ENCODE assay signal across 8 mouse cellular contexts in genomic region chr4:138272011-138272997, GRCm38 (mm10). TPM values are rescaled to one million over a fixed set of nuclear protein-coding genes. Genes with fewer than 3 reads are reported as not detected.
DNase-seq lines count a peak whose midpoint lies in the region; ATAC-seq and TF ChIP-seq lines count a peak whose summit lies in the region.

No protein-coding gene starts in this region.

- TF ChIP-seq CTCF in liver, postnatal 0 days (IDR thresholded peaks at IDR 0.05; ENCODE audit: low read depth): no peak

- WGBS in limb, embryonic 14.5 days: 65% methylated on average over 14 of the region's 14 CpGs
- 70% methylated on average over 14 of the region's 14 CpGs for WGBS in liver, postnatal 0 days (ENCODE audit: insufficient replicate concordance)

- H3K27me3 ChIP-seq in limb, embryonic 14.5 days (ENCODE audit: control insufficient read depth, insufficient read depth, low read length): no peaks in the 10 kb centered on the region
- no peaks in the 10 kb centered on the region for H3K27me3 ChIP-seq in liver, postnatal 0 days (ENCODE audit: insufficient read depth, low read length)

- no peak for TF ChIP-seq POLR2A in limb, embryonic 14.5 days (IDR thresholded peaks at IDR 0.05; ENCODE audit: borderline replicate concordance, extremely low read depth, insufficient read depth, insufficient read length)

- no peak overlapping the region for H3K27ac ChIP-seq in limb, embryonic 14.5 days (replicated peaks; ENCODE audit: low read depth, low read length)
- H3K27ac ChIP-seq in liver, postnatal 0 days (ENCODE audit: low read depth): no peak overlapping the region

- H3K9ac ChIP-seq in limb, embryonic 14.5 days (ENCODE audit: low read depth, low read length, severe bottlenecking): no peak overlapping the region
- H3K9ac ChIP-seq in liver, postnatal 0 days (replicated peaks): no peak overlapping the region

- peak; percentile 52 for ATAC-seq in limb, embryonic 14.5 days (ENCODE audit: low FRiP score, low read depth)
- no peak for ATAC-seq in liver, postnatal 0 days
- no peak for ATAC-seq in activated CD4-positive, CD25-positive, alpha-beta regulatory T cell, adult 4 months

- H3K9me3 ChIP-seq in limb, embryonic 14.5 days (ENCODE audit: control insufficient read depth, low read length): no peaks in the 10 kb centered on the region
- no peaks in the 10 kb centered on the region for H3K9me3 ChIP-seq in liver, postnatal 0 days (ENCODE audit: low read length)

- peak; percentile 24 for DNase-seq in gastrocnemius, adult 18-20 months (ENCODE audit: low spot score)
- no peak for DNase-seq in gastrocnemius, postnatal 10 days
- peak; percentile 60 for DNase-seq in urinary bladder, postnatal 14 days (ENCODE audit: low spot score)
- no peak for DNase-seq in urinary bladder, postnatal 10 days (ENCODE audit: low spot score)
- DNase-seq in limb, embryonic 14.5 days (ENCODE audit: low spot score): peak; percentile 88
- peak; percentile 89 for DNase-seq in telencephalon, adult 2 months (ENCODE audit: low read depth, low spot score)
- DNase-seq in liver, postnatal 0 days: no peak

- no peaks in the 10 kb centered on the region for H3K4me1 ChIP-seq in limb, embryonic 14.5 days (ENCODE audit: control insufficient read depth, insufficient read depth, low read length)
- H3K4me1 ChIP-seq in liver, postnatal 0 days (ENCODE audit: insufficient read depth): no peaks in the 10 kb centered on the region

- H3K36me3 ChIP-seq in limb, embryonic 14.5 days (ENCODE audit: control insufficient read depth, insufficient read depth, low read length): no peaks in the 10 kb centered on the region
- no peaks in the 10 kb centered on the region for H3K36me3 ChIP-seq in liver, postnatal 0 days (replicated peaks; ENCODE audit: insufficient read depth, low read length)

- H3K4me2 ChIP-seq in limb, embryonic 14.5 days (replicated peaks; ENCODE audit: low read depth, low read length, severe bottlenecking): no peak overlapping the region
- H3K4me2 ChIP-seq in liver, postnatal 0 days (ENCODE audit: low read depth, low read length): no peak overlapping the region

- no peak for TF ChIP-seq EP300 in liver, postnatal 0 days (IDR thresholded peaks at IDR 0.05; ENCODE audit: low read depth)

- no peak overlapping the region for H3K4me3 ChIP-seq in limb, embryonic 14.5 days (replicated peaks; ENCODE audit: low read length)
- H3K4me3 ChIP-seq in liver, postnatal 0 days (ENCODE audit: low read depth, low read length): no peak overlapping the region

RNA-seq across cellular contexts. Expression of gene Kif17, which starts 22.1 kb away (rescaled TPM):
- total RNA-seq in gastrocnemius, adult 18-20 months (2021): not detected
- total RNA-seq in gastrocnemius, postnatal 10 days (2021): under 1 TPM in 1 of 2 experiments, not detected in 1; 0.14 TPM
- 2.3 and 3.0 TPM in 2 replicates for polyA plus RNA-seq in limb, embryonic 14.5 days (2012; rRNA removed)
- 1.1 TPM in 2 replicates for polyA plus RNA-seq in limb, embryonic 14.5 days (2014; fragmentation: Nextera tagmentation; extraction: Ambion mirVana)
- 0.07 and 0.08 TPM in 2 replicates for polyA plus RNA-seq in liver, postnatal 0 days (2015; fragmentation: Nextera tagmentation; extraction: Ambion mirVana)
- polyA plus RNA-seq in activated CD4-positive, CD25-positive, alpha-beta regulatory T cell, adult 4 months (2017; shearing (Covaris generic)): not detected

RNA-seq across cellular contexts. Expression of gene Sh2d5, which starts 22.1 kb away (rescaled TPM):
- total RNA-seq in gastrocnemius, adult 18-20 months (2021): under 1 TPM in 1 of 2 experiments, not detected in 1; 0.09 TPM
- total RNA-seq in gastrocnemius, postnatal 10 days (2021): under 1 TPM; 0.09 to 0.11 TPM
- 1.6 and 2.5 TPM in 2 replicates for polyA plus RNA-seq in limb, embryonic 14.5 days (2012; rRNA removed)
- 0.25 and 0.77 TPM in 2 replicates for polyA plus RNA-seq in limb, embryonic 14.5 days (2014; fragmentation: Nextera tagmentation; extraction: Ambion mirVana)
- polyA plus RNA-seq in liver, postnatal 0 days (2015; fragmentation: Nextera tagmentation; extraction: Ambion mirVana): 0.40 and 0.51 TPM in 2 replicates
- under 1 TPM in 1 of 2 experiments, not detected in 1; 0.17 TPM for polyA plus RNA-seq in activated CD4-positive, CD25-positive, alpha-beta regulatory T cell, adult 4 months (2017; shearing (Covaris generic))

RNA-seq across cellular contexts. Expression of gene Ddost, which starts 32.2 kb away (rescaled TPM):
- total RNA-seq in gastrocnemius, adult 18-20 months (2021): 10 to 100 TPM; 29.5 to 34.0 TPM
- 10 to 100 TPM; 74.4 to 82.9 TPM for total RNA-seq in gastrocnemius, postnatal 10 days (2021)
- polyA plus RNA-seq in limb, embryonic 14.5 days (2012; rRNA removed): 342 and 375 TPM in 2 replicates
- 344 and 348 TPM in 2 replicates for polyA plus RNA-seq in limb, embryonic 14.5 days (2014; fragmentation: Nextera tagmentation; extraction: Ambion mirVana)
- 102 and 111 TPM in 2 replicates for polyA plus RNA-seq in liver, postnatal 0 days (2015; fragmentation: Nextera tagmentation; extraction: Ambion mirVana)
- 100 to 1,000 TPM in 1 of 2 experiments, 10 to 100 TPM in 1; 91.1 to 119 TPM for polyA plus RNA-seq in activated CD4-positive, CD25-positive, alpha-beta regulatory T cell, adult 4 months (2017; shearing (Covaris generic))

RNA-seq across cellular contexts. Expression of gene Pink1, which starts 53.8 kb away (rescaled TPM):
- total RNA-seq in gastrocnemius, adult 18-20 months (2021): 100 to 1,000 TPM; 737 to 833 TPM
- 100 to 1,000 TPM; 228 to 240 TPM for total RNA-seq in gastrocnemius, postnatal 10 days (2021)
- 44.0 and 55.3 TPM in 2 replicates for polyA plus RNA-seq in limb, embryonic 14.5 days (2012; rRNA removed)
- polyA plus RNA-seq in limb, embryonic 14.5 days (2014; fragmentation: Nextera tagmentation; extraction: Ambion mirVana): 35.5 and 35.8 TPM in 2 replicates
- 52.5 and 69.5 TPM in 2 replicates for polyA plus RNA-seq in liver, postnatal 0 days (2015; fragmentation: Nextera tagmentation; extraction: Ambion mirVana)
- polyA plus RNA-seq in activated CD4-positive, CD25-positive, alpha-beta regulatory T cell, adult 4 months (2017; shearing (Covaris generic)): 10 to 100 TPM in 1 of 2 experiments, 1 to 10 TPM in 1; 5.6 to 15.3 TPM

RNA-seq across cellular contexts. Expression of gene Hp1bp3, which starts 56.2 kb away (rescaled TPM):
- total RNA-seq in gastrocnemius, adult 18-20 months (2021): 10 to 100 TPM; 56.4 to 66.7 TPM
- total RNA-seq in gastrocnemius, postnatal 10 days (2021): 10 to 100 TPM; 65.5 to 73.8 TPM
- 165 and 174 TPM in 2 replicates for polyA plus RNA-seq in limb, embryonic 14.5 days (2012; rRNA removed)
- 183 and 212 TPM in 2 replicates for polyA plus RNA-seq in limb, embryonic 14.5 days (2014; fragmentation: Nextera tagmentation; extraction: Ambion mirVana)
- 35.1 and 43.6 TPM in 2 replicates for polyA plus RNA-seq in liver, postnatal 0 days (2015; fragmentation: Nextera tagmentation; extraction: Ambion mirVana)
- 100 to 1,000 TPM; 130 to 146 TPM for polyA plus RNA-seq in activated CD4-positive, CD25-positive, alpha-beta regulatory T cell, adult 4 months (2017; shearing (Covaris generic))

Comparison
In these comparisons a context has a peak if more than half of its experiments do, and no peak if none do; other contexts are left out.
1. DNase-seq: peak in gastrocnemius, adult 18-20 months (single experiment), urinary bladder, postnatal 14 days (single experiment), limb, embryonic 14.5 days (single experiment) and telencephalon, adult 2 months (single experiment); none in gastrocnemius, postnatal 10 days (single experiment), urinary bladder, postnatal 10 days (single experiment) and liver, postnatal 0 days (single experiment).